Mouse (Mus musculus) bone marrow, adult 2 months (tissue): Measurements from ENCODE around the gene Znhit3. TPM values are rescaled to one million over a fixed set of nuclear protein-coding genes. Genes with fewer than 3 reads are reported as not detected.

Source experiments
- H3K27ac ChIP-seq: fragments of 200-500 bp; 2 replicates; pipeline ENCODE4 v1.5.1; 2012; ENCODE audit warnings: low read depth, mild to moderate bottlenecking, control low read depth, inconsistent platforms, low read length; ENCODE audit not compliant: control insufficient read depth, poor library complexity, insufficient read depth
- H3K4me1 ChIP-seq: fragments of 200-500 bp; 2 replicates; pipeline ENCODE4 v1.6.1; 2011; ENCODE audit warnings: low read length; ENCODE audit not compliant: control insufficient read depth, insufficient read depth
- H3K4me3 ChIP-seq: fragments of 200-500 bp; replicated peaks from 2 replicates; pipeline ENCODE3; 2011; ENCODE audit warnings: mild to moderate bottlenecking, low read depth, low read length, control low read depth; ENCODE audit not compliant: control insufficient read depth
- CTCF ChIP-seq: fragments of 200-500 bp; IDR thresholded peaks from 2 replicates; pipeline ENCODE4 v1.5.1; 2011; ENCODE audit warnings: low read length, control low read depth; ENCODE audit not compliant: control insufficient read depth, insufficient read depth
- POLR2A ChIP-seq: fragments of 200-500 bp; IDR thresholded peaks from 2 replicates; pipeline ENCODE4 v1.6.1; 2011; ENCODE audit warnings: low read depth, mild to moderate bottlenecking, control low read depth, low read length, borderline replicate concordance; ENCODE audit not compliant: control insufficient read depth
- WGBS: fragments of 180-500 bp; shearing (Covaris S2); methylation state at CpG from one replicate; pipeline ENCODE4 v1.1.7; 2018; 5-methylcytosine and 5-hydroxymethylcytosine counted together
- polyA plus RNA-seq: library from polyadenylated mRNA; stranded (reverse); fragments of >200 nt; gene quantifications from 2 replicates; pipeline ENCODE4 v1.2.4, GENCODE M21; 2011; ENCODE audit warnings: low replicate concordance; ENCODE audit not compliant: missing spikeins, insufficient read depth, insufficient read length

Znhit3 gene
- polyA plus RNA-seq, 1 experiment = 24.5 TPM

- WGBS = 62% methylated on average over 2 of the region's 2 CpGs
- Histone ChIP-seq H3K4me1 (no peaks in the 10 kb centered on the region; the same call in 1 of the 2 replicates), H3K27ac (no peak overlapping the region), H3K4me3 (peak overlapping the region; percentile 42)
- TF ChIP-seq POLR2A = no peak
- no peak for TF ChIP-seq CTCF
Measured at GRCm38 (mm10) chr11:84867586-84867985, 48.6 kb downstream of the Znhit3 start.

GRCm38 (mm10) chr11:84865268-84865667 is 50.9 kb downstream of the Znhit3 start:
- no peaks in the 10 kb centered on the region; the same call in 1 of the 2 replicates for H3K4me1 ChIP-seq
- no peak overlapping the region for H3K27ac ChIP-seq
- no peak for TF ChIP-seq CTCF
- no peak for TF ChIP-seq POLR2A
- WGBS = 66% methylated on average over 2 of the region's 2 CpGs
- no peak overlapping the region for H3K4me3 ChIP-seq

Other genes with a start within 250 kb of the Znhit3 start
- gene Mrm1, start 96.9 kb downstream of the Znhit3 start, polyA plus RNA-seq = 39.1 and 41.7 TPM in 2 replicates
- 144 and 158 TPM in 2 replicates for gene Dhrs11, start 87.4 kb downstream of the Znhit3 start, polyA plus RNA-seq
- gene Ggnbp2, start 45.5 kb downstream of the Znhit3 start, polyA plus RNA-seq = 67.9 and 113 TPM in 2 replicates
- gene Myo19, start 36.2 kb downstream of the Znhit3 start, polyA plus RNA-seq = 4.3 and 8.1 TPM in 2 replicates
- gene Pigw, start 36.1 kb downstream of the Znhit3 start, polyA plus RNA-seq = 2.7 and 2.9 TPM in 2 replicates
- gene Car4, start 41.4 kb upstream of the Znhit3 start, polyA plus RNA-seq = not detected in 2 replicates
- 54.3 and 64.0 TPM in 2 replicates for gene Usp32, start 223.8 kb upstream of the Znhit3 start, polyA plus RNA-seq